Mouse (Mus musculus): Measurements from ENCODE around the gene Rtn1. TPM values are rescaled to one million over a fixed set of nuclear protein-coding genes. Genes with fewer than 3 reads are reported as not detected.

Rtn1 gene
- total and polyA plus RNA-seq, 2 experiments = 0.46 to 0.76 TPM

DNA sequence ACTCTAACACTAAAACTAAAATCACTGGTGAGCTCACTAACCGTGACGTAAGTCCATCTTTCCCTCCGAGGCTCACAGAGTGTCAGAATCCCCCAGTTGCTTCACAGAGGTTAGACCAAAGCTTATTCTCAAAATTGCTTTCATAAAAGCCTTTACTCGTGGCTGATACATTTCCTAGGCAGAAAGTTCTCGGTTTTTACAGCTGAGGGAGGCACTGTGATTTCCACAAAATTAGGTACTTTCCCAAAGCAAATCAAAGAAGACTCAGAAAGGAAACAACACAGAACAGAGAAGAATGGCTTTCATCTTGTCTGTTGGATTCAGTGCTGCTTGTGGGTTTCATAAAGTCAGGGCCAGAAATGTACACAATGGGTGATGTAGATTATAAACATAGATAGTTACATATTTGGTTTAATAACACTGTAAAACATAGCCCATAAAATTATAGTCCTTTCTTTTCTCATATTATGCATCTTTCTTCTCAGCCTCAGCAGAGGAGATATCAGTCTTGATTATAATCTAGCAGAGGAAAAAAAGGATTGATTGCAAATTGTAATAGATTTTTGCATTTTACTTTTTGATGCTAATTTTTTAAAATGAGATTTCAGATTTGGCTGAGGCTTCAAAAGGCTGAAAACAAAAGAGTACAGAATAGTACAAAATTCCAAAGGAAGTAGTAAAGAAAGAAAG, 47.8 kb downstream of the Rtn1 start:
- H3K79me2 ChIP-seq (ENCODE audit: control insufficient read depth, insufficient read depth, low read length) = no peaks in the 10 kb centered on the region
- H3K4me3 ChIP-seq (ENCODE audit: insufficient read depth, low read depth, low read length) = no peak overlapping the region
- no peaks in the 10 kb centered on the region; the same call in 1 of the 2 replicates for H3K27me3 ChIP-seq (ENCODE audit: control insufficient read depth, insufficient read depth, low read length)
- no peak overlapping the region for H3K27ac ChIP-seq (replicated peaks; ENCODE audit: insufficient read depth, low read depth, low read length)
- H3K9ac ChIP-seq (ENCODE audit: low read depth, low read length) = no peak overlapping the region
- 71% methylated on average over 5 of the region's 5 CpGs for WGBS
- TF ChIP-seq CTCF (IDR thresholded peaks at IDR 0.05; ENCODE audit: low read depth, low read length) (no peak), POLR2A (IDR thresholded peaks at IDR 0.05; ENCODE audit: extremely low read depth, insufficient read depth, low read length) (no peak)
- no peaks in the 10 kb centered on the region for H3K36me3 ChIP-seq (ENCODE audit: control insufficient read depth, insufficient read depth, low read length)
- no peak for DNase-seq (ENCODE audit: extremely low read depth, low read depth, low spot score)
- no peaks in the 10 kb centered on the region for H3K4me1 ChIP-seq (ENCODE audit: control insufficient read depth, insufficient read depth, low read length)

DNA sequence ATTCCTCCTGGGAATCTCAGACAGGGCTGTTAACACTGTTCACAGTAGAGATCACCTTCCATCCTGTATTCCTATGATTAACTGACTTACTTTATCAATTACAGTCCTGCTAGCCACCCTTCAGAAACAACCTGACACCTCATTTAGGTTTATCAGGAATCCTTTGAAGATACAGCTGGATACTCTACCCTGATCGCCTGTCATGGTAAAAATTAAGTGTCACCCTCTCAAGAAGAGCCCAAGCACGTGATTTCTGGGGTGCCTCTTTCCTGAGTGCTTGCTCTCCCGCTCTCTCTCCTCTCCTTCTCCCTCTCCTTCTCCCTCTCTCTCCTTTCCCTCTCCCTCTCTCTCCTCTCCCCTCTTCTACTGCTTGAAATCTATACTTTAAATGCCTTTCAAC, 49.0 kb downstream of the Rtn1 start:
- DNase-seq (ENCODE audit: extremely low read depth, low read depth, low spot score) = no peak
- Histone ChIP-seq H3K9ac (ENCODE audit: low read depth, low read length) (no peak overlapping the region), H3K79me2 (ENCODE audit: control insufficient read depth, insufficient read depth, low read length) (no peaks in the 10 kb centered on the region), H3K36me3 (ENCODE audit: control insufficient read depth, insufficient read depth, low read length) (no peaks in the 10 kb centered on the region), H3K27me3 (ENCODE audit: control insufficient read depth, insufficient read depth, low read length) (no peaks in the 10 kb centered on the region), H3K4me1 (ENCODE audit: control insufficient read depth, insufficient read depth, low read length) (no peaks in the 10 kb centered on the region), H3K4me3 (ENCODE audit: insufficient read depth, low read depth, low read length) (no peak overlapping the region), H3K27ac (replicated peaks; ENCODE audit: insufficient read depth, low read depth, low read length) (no peak overlapping the region)
- TF ChIP-seq POLR2A (IDR thresholded peaks at IDR 0.05; ENCODE audit: extremely low read depth, insufficient read depth, low read length) (no peak), CTCF (IDR thresholded peaks at IDR 0.05; ENCODE audit: low read depth, low read length) (no peak)
- WGBS = 64% methylated on average over 3 of the region's 3 CpGs

- Histone ChIP-seq H3K4me3 (ENCODE audit: insufficient read depth, low read depth, low read length) (no peak overlapping the region), H3K4me1 (ENCODE audit: control insufficient read depth, insufficient read depth, low read length) (no peaks in the 10 kb centered on the region), H3K9ac (ENCODE audit: low read depth, low read length) (no peak overlapping the region), H3K36me3 (ENCODE audit: control insufficient read depth, insufficient read depth, low read length) (no peaks in the 10 kb centered on the region), H3K27ac (replicated peaks; ENCODE audit: insufficient read depth, low read depth, low read length) (no peak overlapping the region), H3K79me2 (ENCODE audit: control insufficient read depth, insufficient read depth, low read length) (no peaks in the 10 kb centered on the region), H3K27me3 (ENCODE audit: control insufficient read depth, insufficient read depth, low read length) (no peaks in the 10 kb centered on the region)
- WGBS = 60% methylated on average over 11 of the region's 11 CpGs
- TF ChIP-seq POLR2A (IDR thresholded peaks at IDR 0.05; ENCODE audit: extremely low read depth, insufficient read depth, low read length) (no peak), CTCF (IDR thresholded peaks at IDR 0.05; ENCODE audit: low read depth, low read length) (no peak)
- DNase-seq (ENCODE audit: extremely low read depth, low read depth, low spot score) = no peak
These were observed 51.0 kb downstream of the Rtn1 start for GRCm38 (mm10) chr12:72357667-72358420.

- TF ChIP-seq POLR2A (IDR thresholded peaks at IDR 0.05; ENCODE audit: extremely low read depth, insufficient read depth, low read length) (no peak), CTCF (IDR thresholded peaks at IDR 0.05; ENCODE audit: low read depth, low read length) (no peak)
- Histone ChIP-seq H3K27ac (replicated peaks; ENCODE audit: insufficient read depth, low read depth, low read length) (no peak overlapping the region), H3K79me2 (ENCODE audit: control insufficient read depth, insufficient read depth, low read length) (no peaks in the 10 kb centered on the region), H3K4me3 (ENCODE audit: insufficient read depth, low read depth, low read length) (no peak overlapping the region), H3K27me3 (ENCODE audit: control insufficient read depth, insufficient read depth, low read length) (no peaks in the 10 kb centered on the region), H3K36me3 (ENCODE audit: control insufficient read depth, insufficient read depth, low read length) (no peaks in the 10 kb centered on the region), H3K4me1 (ENCODE audit: control insufficient read depth, insufficient read depth, low read length) (no peaks in the 10 kb centered on the region), H3K9ac (ENCODE audit: low read depth, low read length) (no peak overlapping the region)
- 91% methylated on average over 1 of the region's 1 CpGs for WGBS
- DNase-seq (ENCODE audit: extremely low read depth, low read depth, low spot score) = no peak
These were observed 54.6 kb downstream of the Rtn1 start for GRCm38 (mm10) chr12:72354241-72354640.

GRCm38 (mm10) chr12:72353506-72353905, 55.3 kb downstream of the Rtn1 start:
- Histone ChIP-seq H3K79me2 (ENCODE audit: control insufficient read depth, insufficient read depth, low read length) (no peaks in the 10 kb centered on the region), H3K4me1 (ENCODE audit: control insufficient read depth, insufficient read depth, low read length) (no peaks in the 10 kb centered on the region), H3K36me3 (ENCODE audit: control insufficient read depth, insufficient read depth, low read length) (no peaks in the 10 kb centered on the region), H3K27me3 (ENCODE audit: control insufficient read depth, insufficient read depth, low read length) (no peaks in the 10 kb centered on the region), H3K4me3 (ENCODE audit: insufficient read depth, low read depth, low read length) (no peak overlapping the region), H3K27ac (replicated peaks; ENCODE audit: insufficient read depth, low read depth, low read length) (no peak overlapping the region), H3K9ac (ENCODE audit: low read depth, low read length) (no peak overlapping the region)
- no peak for TF ChIP-seq CTCF (IDR thresholded peaks at IDR 0.05; ENCODE audit: low read depth, low read length)
- no peak for TF ChIP-seq POLR2A (IDR thresholded peaks at IDR 0.05; ENCODE audit: extremely low read depth, insufficient read depth, low read length)
- DNase-seq (ENCODE audit: extremely low read depth, low read depth, low spot score) = no peak
- 89% methylated on average over 1 of the region's 1 CpGs for WGBS

DNA sequence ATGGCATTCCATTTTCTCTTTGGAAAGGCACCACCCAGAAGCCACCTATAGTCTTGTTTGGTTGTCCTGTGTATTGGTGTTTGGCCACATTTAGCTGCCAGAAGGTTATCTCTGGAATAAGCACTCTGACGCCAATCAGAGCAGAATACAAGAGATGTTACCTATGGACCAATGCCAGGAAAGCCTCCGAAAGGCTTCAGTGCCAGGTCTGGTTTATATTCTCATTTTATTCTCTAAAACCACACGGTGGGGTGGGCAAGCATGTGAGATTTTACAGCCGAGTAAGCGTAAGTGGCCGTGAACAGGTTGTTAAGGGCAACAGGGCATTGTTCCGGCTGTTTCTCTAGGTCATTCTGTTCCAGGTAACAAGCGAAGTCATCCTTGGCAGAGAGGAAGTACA, 60.3 kb downstream of the Rtn1 start:
- no peaks in the 10 kb centered on the region for H3K27me3 ChIP-seq (ENCODE audit: control insufficient read depth, insufficient read depth, low read length)

More for the DNA sequence above, 60.3 kb downstream of the Rtn1 start:
- no peak overlapping the region for H3K4me3 ChIP-seq (ENCODE audit: insufficient read depth, low read depth, low read length)
- DNase-seq (ENCODE audit: extremely low read depth, low read depth, low spot score) = peak; percentile 8
- 69% methylated on average over 8 of the region's 8 CpGs for WGBS
- H3K36me3 ChIP-seq (ENCODE audit: control insufficient read depth, insufficient read depth, low read length) = no peaks in the 10 kb centered on the region
- H3K9ac ChIP-seq (ENCODE audit: low read depth, low read length) = no peak overlapping the region
- H3K79me2 ChIP-seq (ENCODE audit: control insufficient read depth, insufficient read depth, low read length) = no peaks in the 10 kb centered on the region
- H3K4me1 ChIP-seq (ENCODE audit: control insufficient read depth, insufficient read depth, low read length) = no peaks in the 10 kb centered on the region
- no peak for TF ChIP-seq POLR2A (IDR thresholded peaks at IDR 0.05; ENCODE audit: extremely low read depth, insufficient read depth, low read length)
- no peak for TF ChIP-seq CTCF (IDR thresholded peaks at IDR 0.05; ENCODE audit: low read depth, low read length)
- no peak overlapping the region for H3K27ac ChIP-seq (replicated peaks; ENCODE audit: insufficient read depth, low read depth, low read length)

All from liver, adult 2 months (tissue).